Mouse (Mus musculus): Measurements from ENCODE around the gene Asxl2.

DNA sequence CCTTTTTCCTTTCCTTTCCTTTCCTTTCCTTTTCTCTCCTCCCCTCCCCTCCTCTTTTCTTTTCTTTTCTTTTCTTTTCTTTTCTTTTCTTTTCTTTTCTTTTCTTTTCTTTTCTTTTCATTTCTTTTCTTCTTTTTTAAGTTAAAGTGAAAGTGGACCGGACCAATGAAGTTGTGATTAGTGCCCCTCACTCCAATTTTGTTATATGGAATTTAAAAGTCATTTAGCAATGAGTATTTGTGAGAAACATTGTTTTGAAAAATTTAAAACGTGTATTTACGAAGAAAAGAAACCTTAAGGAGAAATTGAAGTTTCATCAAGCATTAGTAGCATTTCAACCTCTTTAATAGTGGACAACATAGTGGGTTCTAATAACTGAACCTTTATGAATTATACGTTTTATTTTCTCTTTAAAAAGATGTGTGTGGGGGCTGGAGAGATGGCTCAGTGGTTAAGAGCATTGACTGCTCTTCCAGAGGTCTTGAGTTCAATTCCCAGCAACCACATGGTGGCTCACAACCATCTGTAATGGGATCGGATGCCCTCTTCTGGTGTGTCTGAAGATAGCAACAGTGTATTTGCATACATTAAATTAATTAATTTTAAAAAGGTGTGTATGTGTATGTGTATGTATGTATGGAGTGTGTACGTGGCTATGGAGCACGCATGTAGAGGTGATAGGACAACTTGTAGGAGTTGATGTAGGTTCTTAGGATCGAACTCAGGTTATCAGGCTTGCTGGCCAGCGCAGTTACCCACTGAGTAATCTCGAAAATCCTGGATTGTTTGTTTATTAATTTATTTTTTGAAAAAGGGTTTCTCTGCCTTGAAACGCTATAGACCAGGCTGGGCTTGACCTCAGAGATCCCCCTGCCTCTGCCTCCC lies 1.5 kb downstream of the Asxl2 start:
- TF ChIP-seq HCFC1 (IDR thresholded peaks at IDR 0.05; ENCODE audit: borderline replicate concordance, insufficient read depth, low read length), result no peak
- TF ChIP-seq CHD2 (IDR thresholded peaks at IDR 0.05; ENCODE audit: low read depth, low read length), result no peak
- TF ChIP-seq MAFK (IDR thresholded peaks at IDR 0.05; ENCODE audit: insufficient read depth, low read depth, low read length), result no peak
